Mouse (Mus musculus) ES-E14 (cell line): Measurements from ENCODE around the gene S1pr5.

ENCODE experiments used
- MAFK ChIP-seq: IDR thresholded peaks from 2 replicates; pipeline ENCODE4 v1.6.1; 2014; ENCODE audit warnings: mild to moderate bottlenecking, low read depth, low read length, inconsistent platforms; ENCODE audit not compliant: insufficient read depth
- ZC3H11A ChIP-seq: IDR thresholded peaks from 2 replicates; pipeline ENCODE4 v1.6.1; 2012; ENCODE audit warnings: low read depth, mild to moderate bottlenecking, inconsistent platforms, low read length, borderline replicate concordance
- ZNF384 ChIP-seq: IDR thresholded peaks from 2 replicates; pipeline ENCODE4 v1.6.1; 2012; ENCODE audit warnings: low read depth, low read length, inconsistent platforms

DNA sequence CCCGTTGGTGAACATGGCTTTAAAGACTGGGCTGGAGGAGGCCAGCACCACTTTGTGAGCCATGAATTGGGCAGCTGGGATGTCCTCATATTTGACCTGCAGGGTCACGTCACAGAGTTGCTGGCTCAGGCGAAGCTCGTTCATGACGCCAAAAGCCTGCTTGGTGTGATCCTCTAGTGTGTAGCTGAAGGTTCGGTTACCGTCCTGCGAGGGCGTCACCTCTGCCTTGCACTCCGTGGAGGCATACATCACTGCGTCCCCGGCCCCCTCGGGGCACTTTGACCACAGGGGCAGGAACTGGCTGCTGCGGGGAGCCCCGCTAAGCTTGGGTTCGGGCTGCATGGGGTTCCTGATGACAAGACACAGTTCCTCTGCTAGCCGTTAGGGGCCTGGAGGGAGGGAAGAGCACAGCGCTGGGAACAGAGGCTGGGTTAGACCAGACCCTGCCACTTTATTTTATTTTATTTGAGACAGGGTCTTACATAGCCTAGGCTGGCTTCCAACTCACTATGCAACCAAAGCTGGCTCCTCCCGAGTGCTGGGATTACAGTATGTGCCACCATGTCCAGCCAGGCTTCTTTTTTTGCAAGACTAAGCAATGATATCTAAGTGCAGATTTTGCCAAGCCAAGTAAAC lies 10.8 kb downstream of the S1pr5 start:
- TF ChIP-seq MAFK: no peak
- TF ChIP-seq ZNF384: no peak
- TF ChIP-seq ZC3H11A: no peak
